Mouse (Mus musculus) testis, postnatal 14 days (tissue): ENCODE measurements around the gene Tex26.

Source experiments
- DNase-seq: peaks from one replicate; pipeline ENCODE4 v3.0.0; 2021; ENCODE audit warnings: low spot score

The Tex26 gene

DNA sequence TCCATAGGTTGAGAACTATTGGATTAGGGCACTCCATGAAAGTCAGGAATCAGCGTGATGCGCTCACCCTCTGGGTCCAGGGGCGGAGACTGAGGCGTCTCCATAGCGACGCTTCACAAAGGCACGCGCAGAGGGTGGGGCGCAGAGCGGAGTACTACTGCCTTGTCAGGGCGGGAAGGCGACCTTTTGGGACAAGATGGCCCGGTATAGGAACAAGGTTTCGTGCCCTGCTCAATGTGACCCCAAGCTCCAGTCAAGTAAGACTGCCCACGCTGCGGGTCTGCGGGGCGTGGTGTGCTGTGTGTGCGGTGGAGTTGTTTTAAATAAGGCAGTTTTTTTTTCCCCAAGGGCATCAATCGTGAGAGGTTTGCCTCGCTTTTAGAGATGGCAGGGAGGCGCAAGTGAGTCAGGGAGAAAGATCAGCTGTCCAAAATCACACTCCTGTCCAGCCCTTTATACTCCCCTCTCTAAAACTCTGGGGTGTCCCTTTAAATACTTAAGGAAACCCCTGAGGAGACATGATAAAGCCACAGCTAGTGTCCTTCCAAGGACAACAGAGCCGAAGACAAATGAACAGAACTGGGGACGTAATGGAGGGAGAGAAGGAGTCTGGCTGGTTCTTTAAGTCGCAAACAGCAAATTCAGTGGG, at the start of gene Tex26:
Gene Tex26 (plus strand): TSS at position 130 of the 649 bp plus-strand sequence.
- peak; percentile 52 for DNase-seq

DNA sequence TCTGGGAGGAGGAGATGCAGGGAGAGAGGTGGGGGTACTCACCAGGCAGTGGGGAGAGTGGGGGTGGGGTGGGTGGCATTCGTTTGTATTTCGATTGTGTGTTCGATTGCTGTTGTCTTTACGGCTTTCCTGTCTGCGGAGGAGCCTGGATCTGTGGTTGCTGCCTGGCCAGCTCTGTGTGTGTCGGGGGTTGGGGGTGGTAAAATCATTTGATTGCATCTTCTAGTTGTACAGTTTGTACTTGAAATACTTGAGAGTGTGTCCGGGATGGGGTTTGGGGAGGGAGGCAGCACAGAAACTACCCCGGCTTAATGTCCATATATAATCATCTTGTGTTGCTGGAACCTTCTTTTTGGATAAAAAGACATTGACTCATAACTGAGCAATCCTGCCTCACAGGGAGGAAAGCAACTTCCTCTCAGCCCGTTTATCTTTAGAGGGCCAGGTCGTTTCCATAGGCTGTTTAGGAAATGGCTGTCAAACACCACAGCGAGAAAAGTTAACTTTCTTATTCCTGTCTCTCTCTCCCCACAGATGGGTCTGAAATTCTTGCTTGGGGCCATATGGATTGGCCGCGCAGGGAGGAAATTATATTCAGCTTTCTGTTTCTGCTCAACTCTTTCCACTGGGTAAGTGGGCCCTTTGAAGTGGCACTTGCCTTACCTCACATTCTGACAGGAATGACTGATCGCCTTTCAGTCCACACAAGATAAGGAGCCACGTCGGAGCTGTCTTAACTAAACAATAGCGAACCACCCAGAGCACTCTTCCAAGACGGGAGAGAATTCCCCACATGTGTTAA, 47.7 kb upstream of the Tex26 start:
- DNase-seq, result no peak

DNA sequence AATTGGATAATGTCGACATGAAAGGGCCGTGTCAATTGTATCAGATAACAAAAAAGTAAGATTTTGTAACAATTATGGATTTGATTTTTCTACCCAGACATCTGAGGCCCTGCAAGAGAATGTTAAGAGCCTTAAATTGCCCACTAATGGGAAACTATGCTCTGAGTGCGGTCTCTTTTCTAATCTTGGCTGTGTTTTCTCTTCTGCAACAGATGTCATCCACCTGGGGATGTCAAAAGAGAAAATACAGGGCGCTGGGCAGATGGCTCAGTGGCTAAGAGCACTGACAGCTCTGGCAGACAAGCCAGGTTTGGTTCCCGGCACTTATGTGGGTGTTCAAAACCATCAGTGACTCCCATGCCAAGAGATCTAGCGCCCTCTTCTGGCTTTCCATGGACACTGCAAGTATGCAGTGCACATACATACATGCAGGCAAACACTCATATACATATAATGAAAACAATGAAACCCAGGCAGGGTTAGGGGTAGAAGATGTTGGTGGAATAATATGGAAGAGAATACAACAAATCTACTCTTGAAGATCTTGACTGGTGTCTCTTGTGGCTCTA, 47.0 kb upstream of the Tex26 start:
- DNase-seq, result no peak

DNA sequence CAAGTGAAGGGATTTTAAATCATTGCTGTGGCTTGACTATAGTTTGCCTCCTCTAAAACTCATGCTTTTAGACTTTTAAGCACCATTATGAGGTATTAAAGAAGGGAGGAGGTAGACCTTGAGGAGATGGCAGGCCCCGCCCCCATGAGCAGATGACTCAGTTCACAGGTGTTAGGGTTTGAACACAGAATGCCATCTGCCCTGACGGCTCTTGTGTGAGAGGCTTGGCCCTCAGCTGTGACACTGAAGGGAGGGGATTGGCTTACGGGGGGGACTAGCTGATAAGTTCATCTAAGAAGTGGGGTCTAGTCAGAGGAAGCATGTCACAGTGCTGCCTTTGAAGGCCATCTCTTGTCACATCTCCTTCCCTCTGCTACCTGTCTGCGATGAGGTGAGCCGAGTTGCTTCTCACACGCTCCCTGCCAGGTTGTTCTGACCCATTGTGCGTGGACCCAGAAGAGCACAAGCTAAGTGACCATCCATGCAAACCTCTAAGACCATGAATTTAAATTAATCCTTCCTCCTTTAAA, 37.9 kb upstream of the Tex26 start:
- no peak for DNase-seq

DNA sequence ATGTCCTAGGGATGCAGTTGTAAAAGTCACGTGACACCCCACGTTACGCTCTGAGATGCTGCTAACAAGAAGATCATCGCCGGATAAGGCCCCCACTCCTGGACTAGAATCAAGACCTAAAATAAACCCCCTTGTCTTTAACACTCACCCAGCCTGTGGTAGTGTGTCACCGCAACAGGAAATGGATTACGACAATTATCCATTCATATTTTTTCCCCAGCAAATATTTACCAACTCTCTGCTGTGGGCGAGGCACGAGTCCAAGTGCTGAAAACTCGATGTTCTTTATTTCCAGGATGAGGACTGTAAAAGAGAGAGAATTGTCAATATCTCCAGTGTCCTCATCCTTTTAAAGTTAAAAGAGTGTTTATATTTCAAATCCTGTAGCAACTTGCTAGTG, 37.4 kb upstream of the Tex26 start:
- no peak for DNase-seq

DNA sequence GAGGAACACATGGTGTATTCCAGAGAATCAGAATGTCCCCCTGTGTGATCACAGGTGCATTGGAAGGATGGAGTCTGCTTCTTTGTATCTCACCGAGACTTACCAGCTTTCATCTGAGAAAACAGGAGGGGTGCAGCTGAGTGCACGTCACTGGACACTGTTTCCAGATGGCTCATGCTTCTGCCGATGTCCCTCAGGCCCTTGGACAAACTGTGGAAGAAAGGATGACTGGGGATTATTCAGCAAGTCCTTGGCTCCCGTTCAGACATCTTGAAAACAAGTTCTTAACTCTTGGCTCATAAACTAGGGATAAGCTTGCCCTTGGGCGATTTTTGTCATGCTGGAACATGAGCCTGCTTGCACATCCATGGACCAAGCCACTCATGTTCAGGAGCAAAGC, 36.1 kb upstream of the Tex26 start:
- DNase-seq, result peak; percentile 36

DNA sequence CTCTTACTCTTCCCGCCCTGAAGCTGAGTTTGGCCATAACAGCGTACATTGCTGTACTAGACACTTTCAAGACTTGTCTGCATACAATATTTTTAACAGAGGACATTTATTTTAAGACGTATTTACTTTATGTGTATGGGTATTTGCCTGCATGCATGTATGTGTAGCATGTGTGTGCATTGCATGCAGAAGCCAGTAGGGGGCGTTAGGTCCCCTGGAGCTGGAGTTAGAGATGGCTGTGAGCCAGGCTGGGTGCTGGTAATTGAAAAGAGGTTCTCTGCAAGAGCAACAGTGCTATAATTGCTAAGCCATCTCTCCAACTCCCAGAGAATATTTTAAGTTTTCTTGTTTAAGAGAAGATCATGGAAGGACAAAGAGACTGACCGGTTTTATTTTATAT, 34.8 kb upstream of the Tex26 start:
- no peak for DNase-seq

DNA sequence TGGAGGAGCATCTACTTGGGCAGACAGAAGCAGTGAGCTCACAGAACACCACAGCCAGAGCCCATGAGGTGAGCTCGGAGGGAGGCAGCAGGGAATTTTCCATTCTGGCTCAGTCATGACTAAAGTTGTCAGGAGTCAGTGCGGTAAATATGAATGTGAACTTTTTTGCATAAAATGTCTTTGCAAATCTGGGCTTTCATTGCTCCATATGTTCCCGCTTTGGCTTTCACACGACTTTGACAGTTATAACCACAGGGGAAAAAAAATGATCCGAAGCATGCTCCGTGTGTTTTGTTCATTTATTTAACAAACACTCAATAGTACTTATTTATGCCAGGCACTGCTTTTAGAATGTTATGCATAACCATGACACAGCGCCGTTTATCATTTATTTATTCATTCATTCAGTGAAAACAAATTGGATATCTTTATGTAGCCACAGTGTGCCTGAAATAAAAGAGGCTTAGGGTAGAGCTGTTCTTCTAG, 32.6 kb upstream of the Tex26 start:
- no peak for DNase-seq

DNA sequence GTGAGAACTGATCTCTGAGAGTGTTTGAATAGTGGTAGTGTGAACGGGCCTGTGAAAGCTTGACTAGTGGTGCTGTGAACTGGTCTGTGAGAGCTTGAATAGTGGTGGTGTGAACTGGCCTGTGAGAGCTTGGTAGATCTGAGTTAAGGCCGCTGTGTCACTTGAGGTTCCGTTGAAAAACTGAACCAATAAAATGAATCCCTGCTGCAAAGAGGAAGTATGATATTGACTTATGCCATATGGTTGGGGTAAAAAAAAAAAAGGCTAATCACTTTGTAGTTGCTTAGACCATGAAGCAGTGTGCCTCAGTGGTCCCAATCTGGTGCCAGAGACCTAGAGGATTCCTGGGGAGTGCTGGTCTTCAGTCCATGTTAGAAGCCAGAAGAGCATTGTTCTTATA, 30.0 kb upstream of the Tex26 start:
- DNase-seq, result no peak

DNA sequence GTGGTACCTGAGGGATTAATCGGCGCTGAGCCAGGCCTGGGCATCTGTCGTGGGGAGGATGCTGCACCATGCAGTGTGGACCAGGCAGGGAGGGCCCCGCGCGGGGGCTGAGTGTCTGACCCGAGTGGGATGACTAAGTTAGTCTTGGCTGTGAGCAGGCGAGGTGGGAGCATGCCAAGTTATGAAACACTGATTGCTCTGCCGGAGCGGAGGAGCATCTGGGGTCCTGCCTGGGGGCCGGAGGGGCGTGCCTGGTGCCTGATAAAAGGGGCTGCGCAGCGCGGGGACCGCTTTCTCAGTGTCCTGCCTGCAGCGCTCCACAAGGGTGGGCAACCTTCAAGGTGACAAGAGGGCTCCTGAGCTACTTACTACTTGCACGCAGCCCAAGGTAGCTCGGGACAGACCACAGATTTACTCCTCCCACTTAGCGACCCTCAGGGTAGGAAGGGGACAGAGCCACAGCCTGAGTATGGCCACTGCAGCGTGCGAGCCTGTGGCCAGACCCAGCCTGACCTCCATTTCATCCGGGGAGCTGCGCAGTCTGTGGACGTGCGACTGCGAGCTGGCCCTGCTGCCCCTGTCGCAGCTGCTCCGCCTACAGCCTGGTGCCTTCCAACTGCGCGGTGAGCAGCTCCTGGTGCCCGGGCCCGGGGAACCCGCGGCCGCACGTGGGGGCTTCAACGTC, 27.8 kb upstream of the Tex26 start, which contains the start of gene Medag:
Gene Medag (plus strand): TSS at position 241 of the 685 bp plus-strand sequence.
- peak; percentile 55 for DNase-seq

DNA sequence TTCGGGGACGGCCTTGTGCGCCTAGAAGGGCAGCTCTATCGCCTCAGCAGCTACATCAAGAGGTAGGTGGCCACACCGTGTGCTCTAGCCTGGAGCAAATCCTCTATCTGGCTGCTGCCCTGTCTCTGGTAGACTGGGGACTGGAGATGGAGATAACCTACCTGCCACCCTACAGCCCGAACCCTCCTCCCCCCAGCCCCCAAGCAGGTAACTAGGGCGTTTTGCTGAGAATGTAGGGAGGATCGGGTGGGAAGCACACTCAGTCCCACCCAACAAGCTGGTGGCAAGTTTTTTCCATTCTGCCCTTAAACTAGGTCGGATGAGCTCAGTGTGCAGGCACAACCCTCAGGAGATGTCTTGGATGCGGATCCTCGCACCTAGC, 27.3 kb upstream of the Tex26 start:
- DNase-seq, result no peak

DNA sequence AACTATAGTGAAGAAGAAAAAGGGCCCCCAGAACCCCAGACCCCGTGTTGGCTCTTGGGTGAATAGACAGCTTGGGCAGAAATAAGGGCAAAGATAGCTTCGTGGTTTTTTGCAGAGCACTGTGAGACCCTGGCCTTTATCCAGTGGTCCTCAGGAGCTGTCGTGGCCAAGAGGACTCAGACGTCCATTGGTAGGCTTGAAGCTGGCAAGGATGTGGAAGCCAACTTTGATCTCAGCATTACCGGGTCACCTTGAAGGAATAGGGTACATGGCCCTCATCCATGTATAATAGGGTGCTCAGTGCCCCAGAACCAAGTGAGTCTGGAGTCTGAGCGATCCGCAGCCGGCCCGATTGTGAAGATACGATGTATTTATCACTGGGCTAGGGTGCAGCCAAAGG, 26.8 kb upstream of the Tex26 start:
- DNase-seq, result no peak

DNA sequence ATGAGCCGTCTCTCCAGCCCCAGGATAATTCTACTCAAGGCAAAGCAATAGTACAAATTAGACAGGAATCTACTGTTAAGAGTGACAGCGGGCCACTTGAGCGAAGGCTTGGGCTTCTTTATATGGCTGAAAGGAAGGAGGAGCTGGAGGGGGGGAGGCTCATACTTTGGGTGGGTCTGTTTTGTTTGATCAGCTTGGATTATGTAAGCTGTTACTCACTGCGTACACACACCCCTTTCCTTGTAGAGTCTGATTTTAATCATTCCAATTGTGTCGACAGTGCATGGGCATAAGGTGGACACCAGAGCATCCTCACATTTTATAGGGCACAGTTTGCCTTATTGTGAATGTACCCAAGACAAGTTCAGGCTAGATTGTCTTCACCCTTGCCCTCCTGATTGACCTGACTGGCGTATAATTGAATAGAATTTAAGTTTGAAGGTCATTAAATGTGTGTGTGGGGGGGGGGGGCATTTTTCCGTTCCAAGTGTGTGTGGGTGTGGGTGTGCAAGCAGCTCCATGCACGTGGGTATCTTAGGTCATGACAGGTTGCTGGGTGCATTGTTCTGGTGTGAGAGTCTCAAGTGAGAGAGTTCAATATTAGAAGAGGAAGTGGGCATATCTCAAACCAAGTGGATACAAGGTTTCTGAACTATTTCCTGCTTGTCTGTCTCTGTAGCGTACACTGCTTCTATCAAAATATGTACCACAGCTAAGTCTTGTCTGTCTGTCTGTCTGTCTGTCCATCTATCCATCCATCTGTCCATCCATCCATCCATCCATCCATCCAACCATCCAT, 24.9 kb upstream of the Tex26 start:
- DNase-seq, result no peak

DNA sequence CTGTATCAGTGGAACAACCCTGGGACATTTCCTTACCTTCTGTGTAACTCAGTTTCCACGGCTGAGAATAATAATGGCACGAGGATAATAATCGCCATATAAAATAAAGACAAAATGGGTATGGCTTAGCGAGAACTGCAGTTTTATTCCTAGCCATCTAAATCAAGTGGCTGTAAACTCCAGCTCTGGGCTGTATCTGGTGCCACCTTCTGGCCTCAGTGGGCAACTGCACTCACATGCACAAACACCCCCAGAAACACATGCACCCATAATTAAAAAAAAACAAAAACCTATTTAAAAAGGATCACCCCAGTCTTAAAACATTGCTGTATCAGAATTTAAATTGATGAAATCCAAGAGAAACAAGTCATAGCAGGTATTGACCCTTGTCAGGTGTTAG, 22.1 kb upstream of the Tex26 start:
- DNase-seq, result no peak

DNA sequence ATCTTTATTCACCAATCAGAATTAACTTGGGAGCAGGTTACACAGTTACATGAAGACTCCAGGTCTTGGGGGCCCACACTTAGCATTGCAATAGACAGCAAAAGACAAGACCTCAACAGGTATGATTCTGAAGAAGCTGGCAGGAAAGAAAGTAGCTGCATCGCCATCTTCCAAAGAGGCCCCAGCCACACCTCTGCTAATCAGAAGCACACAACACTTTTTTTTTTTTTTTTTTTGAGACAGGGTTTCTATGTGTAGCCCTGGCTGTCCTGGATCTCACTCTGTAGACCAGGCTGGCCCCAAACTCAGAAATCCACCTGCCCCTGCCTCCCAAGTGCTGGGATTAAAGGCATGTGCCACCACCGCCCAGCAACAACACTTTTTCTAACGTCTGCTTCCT, 12.9 kb upstream of the Tex26 start:
- DNase-seq, result no peak

DNA sequence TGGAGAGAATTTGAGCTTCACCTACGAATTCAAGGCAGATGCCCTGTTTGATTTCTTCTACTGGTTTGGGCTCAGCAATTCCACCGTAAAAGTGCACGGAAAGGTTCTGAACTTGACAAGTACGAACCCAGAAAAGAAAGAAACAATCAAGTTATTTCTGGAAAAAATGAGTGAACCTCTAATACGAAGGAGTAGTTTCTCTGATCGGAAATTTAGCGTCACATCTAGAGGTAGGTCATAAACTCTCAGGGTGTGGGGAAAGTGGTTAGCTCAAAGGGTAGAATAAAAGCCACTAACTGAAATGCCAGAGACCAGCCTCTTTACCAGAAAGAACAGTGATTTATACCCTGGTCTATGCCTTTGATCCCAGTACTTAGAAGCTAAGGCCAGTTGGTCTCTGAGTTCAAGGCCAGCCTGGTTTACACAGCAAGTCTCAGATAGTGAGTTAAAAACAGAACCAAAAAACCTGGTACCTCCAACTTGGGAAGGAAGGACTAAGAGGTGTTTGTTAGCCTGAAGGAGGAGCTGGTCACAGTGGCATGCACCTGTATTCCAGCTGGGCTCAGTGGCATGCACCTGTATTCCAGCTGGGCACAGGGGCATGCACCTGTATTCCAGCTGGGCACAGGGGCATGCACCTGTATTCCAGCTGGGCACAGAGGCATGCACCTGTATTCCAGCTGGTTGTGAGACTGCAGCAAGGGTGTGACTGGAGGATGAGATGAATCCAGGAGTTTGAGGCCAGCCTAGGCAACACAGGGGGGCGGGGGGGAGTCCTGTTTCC, 12.0 kb upstream of the Tex26 start:
- no peak for DNase-seq

DNA sequence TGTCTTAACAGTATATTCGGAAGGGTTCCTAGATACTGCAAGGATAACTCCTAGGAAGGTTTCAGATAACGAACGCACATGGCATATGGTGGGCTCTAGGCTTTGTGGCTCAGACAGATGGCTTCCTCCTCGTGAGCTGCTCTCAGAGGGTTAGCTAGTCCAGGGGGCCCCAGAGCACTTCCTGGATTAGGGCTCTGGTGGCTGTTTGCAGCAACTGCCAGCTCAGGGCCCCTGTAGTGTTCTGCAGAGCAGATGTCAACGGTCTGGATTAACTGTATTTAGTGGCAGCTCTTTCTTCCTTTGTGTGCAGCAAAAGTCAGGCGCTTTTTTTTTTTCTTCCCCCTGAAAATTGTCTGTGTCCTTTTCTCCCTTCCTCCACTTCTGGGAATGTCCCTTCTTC, 11.1 kb upstream of the Tex26 start:
- no peak for DNase-seq

DNA sequence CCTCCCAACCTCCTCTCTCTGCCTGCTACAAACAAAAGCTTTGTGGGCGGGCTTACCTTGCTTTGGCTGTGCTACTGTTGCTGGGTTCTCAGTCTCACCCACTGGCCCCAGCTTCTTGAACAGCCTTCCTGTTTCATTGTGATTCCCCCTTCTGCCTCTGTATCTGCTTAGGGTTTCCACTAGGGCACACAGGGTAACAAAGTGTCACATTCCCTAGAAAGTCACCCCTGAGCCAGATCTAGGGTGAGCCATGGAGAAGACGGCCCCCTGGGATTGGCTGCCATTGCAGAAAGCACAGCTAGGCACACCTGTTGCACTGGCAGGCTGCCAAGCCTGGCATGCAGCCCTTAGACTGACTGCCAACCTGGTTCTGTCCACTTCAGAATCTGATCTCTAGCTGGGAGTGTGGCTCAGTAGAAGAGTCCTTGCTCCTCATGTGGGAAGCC, 10.6 kb upstream of the Tex26 start:
- peak; percentile 60 for DNase-seq

DNA sequence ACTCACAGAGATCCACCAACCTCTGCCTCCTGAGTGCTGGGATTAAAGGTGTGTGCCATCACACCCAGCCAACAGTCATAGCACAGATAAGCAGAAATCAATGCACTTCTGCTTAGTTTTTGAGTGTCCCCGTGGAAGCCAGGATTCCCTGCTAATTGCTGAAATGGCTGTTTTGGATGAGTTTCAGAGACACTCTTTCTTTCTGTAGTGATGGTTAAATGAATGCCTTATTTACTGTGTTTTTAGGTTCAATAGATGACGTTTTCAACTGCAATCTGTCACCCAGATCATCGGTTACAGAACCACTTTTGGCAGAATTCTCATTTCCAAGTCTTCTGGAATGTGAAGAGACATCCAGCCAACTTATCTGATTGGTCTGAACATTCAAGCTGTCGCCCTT, 9.9 kb upstream of the Tex26 start:
- no peak for DNase-seq

DNA sequence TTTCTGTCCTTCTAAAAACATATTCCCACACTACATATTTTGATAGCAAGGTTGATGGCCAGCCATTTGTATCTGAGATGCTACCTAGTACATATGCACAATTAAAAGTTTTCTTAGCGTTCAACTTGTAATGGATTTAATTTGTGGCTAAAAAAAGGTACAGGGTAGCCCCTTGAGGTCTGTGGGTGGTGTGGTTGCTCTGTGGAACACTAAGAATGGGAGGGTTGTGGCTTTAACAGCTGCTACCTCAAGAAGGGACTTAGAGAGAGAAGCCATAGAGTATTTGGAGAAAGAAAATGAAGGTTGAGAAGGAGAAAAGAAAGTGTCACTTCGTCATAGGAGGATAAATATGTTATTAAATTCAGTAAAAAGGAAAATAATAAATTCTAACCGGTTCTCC, 8.5 kb upstream of the Tex26 start:
- no peak for DNase-seq

DNA sequence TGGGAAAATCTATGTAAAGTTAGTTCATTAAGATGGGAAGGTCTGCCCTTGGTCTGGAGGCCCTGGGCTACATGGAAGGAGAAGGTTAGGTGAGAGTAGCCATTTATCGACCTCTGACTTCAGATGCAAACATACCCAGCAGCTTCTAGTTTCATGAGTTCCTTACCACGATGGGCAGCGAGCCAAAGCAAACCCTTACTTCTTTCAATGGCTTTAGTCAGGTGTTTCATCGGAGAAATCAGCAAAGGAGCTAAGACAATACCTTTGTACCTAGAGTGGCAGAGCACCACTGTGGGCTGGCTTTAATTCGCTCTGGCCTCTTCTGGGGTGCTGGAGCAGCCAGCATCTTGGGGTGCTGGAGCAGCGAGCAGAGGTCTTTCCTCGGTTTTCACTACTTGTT, 5.8 kb upstream of the Tex26 start:
- no peak for DNase-seq
